Mouse (Mus musculus): ENCODE measurements around the gene Pak3. TPM values are rescaled to one million over a fixed set of nuclear protein-coding genes. Genes with fewer than 3 reads are reported as not detected.

Pak3 gene
- polyA plus RNA-seq, 1 experiment from 2014 or later = 11.7 TPM

GRCm38 (mm10) chrX:143606877-143607449 lies 88.6 kb downstream of the Pak3 start:
- Histone ChIP-seq H3K27ac (ENCODE audit: low read depth) (no peak overlapping the region), H3K9me3 (ENCODE audit: low read depth, low read length) (no peaks in the 10 kb centered on the region), H3K4me1 (ENCODE audit: insufficient read depth) (no peaks in the 10 kb centered on the region), H3K4me3 (ENCODE audit: low read depth, low read length) (no peak overlapping the region), H3K4me2 (no peak overlapping the region), H3K9ac (no peak overlapping the region), H3K36me3 (ENCODE audit: insufficient read depth) (no peaks in the 10 kb centered on the region), H3K27me3 (ENCODE audit: insufficient read depth, low read length) (no peaks in the 10 kb centered on the region)
- no peak for DNase-seq
- ATAC-seq (ENCODE audit: insufficient read depth) = no peak
- whole genome bisulfite sequencing = 57% methylated on average over 5 of the region's 5 CpGs
- TF ChIP-seq CTCF (IDR thresholded peaks at IDR 0.05; ENCODE audit: low read depth) = no peak

GRCm38 (mm10) chrX:143618734-143619133 lies 100.3 kb downstream of the Pak3 start:
- Histone ChIP-seq H3K4me1 (ENCODE audit: insufficient read depth) (no peaks in the 10 kb centered on the region), H3K4me2 (no peak overlapping the region), H3K36me3 (ENCODE audit: insufficient read depth) (no peaks in the 10 kb centered on the region), H3K27me3 (ENCODE audit: insufficient read depth, low read length) (no peaks in the 10 kb centered on the region), H3K9ac (no peak overlapping the region), H3K27ac (ENCODE audit: low read depth) (no peak overlapping the region), H3K9me3 (ENCODE audit: low read depth, low read length) (no peaks in the 10 kb centered on the region), H3K4me3 (ENCODE audit: low read depth, low read length) (no peak overlapping the region)
- peak; percentile 87 for ATAC-seq (ENCODE audit: insufficient read depth)
- DNase-seq = peak; percentile 63
- 23% methylated on average over 4 of the region's 4 CpGs for WGBS
- TF ChIP-seq CTCF (IDR thresholded peaks at IDR 0.05; ENCODE audit: low read depth) = no peak

- TF ChIP-seq CTCF (IDR thresholded peaks at IDR 0.05; ENCODE audit: low read depth) = no peak
- ATAC-seq (ENCODE audit: insufficient read depth) (no peak), DNase-seq (no peak)
- no peaks in the 10 kb centered on the region for H3K36me3 ChIP-seq (ENCODE audit: insufficient read depth)
- no peak overlapping the region for H3K4me2 ChIP-seq
- no peak overlapping the region for H3K4me3 ChIP-seq (ENCODE audit: low read depth, low read length)
- H3K4me1 ChIP-seq (ENCODE audit: insufficient read depth) = no peaks in the 10 kb centered on the region
- no peaks in the 10 kb centered on the region for H3K9me3 ChIP-seq (ENCODE audit: low read depth, low read length)
- no peaks in the 10 kb centered on the region for H3K27me3 ChIP-seq (ENCODE audit: insufficient read depth, low read length)
- WGBS = 75% methylated on average over 5 of the region's 5 CpGs
- H3K27ac ChIP-seq (ENCODE audit: low read depth) = no peak overlapping the region
- no peak overlapping the region for H3K9ac ChIP-seq
Measured at GRCm38 (mm10) chrX:143627767-143628166, 109.4 kb downstream of the Pak3 start.

GRCm38 (mm10) chrX:143643936-143644335 lies 125.5 kb downstream of the Pak3 start:
- TF ChIP-seq CTCF (IDR thresholded peaks at IDR 0.05; ENCODE audit: low read depth) = no peak
- H3K4me2 ChIP-seq = no peak overlapping the region
- H3K9me3 ChIP-seq (ENCODE audit: low read depth, low read length) = no peaks in the 10 kb centered on the region
- no peaks in the 10 kb centered on the region for H3K36me3 ChIP-seq (ENCODE audit: insufficient read depth)
- ATAC-seq (ENCODE audit: insufficient read depth) (no peak), DNase-seq (no peak)
- WGBS = 72% methylated on average over 2 of the region's 2 CpGs
- no peak overlapping the region for H3K9ac ChIP-seq
- no peak overlapping the region for H3K4me3 ChIP-seq (ENCODE audit: low read depth, low read length)
- H3K27me3 ChIP-seq (ENCODE audit: insufficient read depth, low read length) = no peaks in the 10 kb centered on the region
- no peak overlapping the region for H3K27ac ChIP-seq (ENCODE audit: low read depth)
- H3K4me1 ChIP-seq (ENCODE audit: insufficient read depth) = no peaks in the 10 kb centered on the region

- H3K27me3 ChIP-seq (ENCODE audit: insufficient read depth, low read length) = no peaks in the 10 kb centered on the region
- no peaks in the 10 kb centered on the region for H3K9me3 ChIP-seq (ENCODE audit: low read depth, low read length)
- no peak for DNase-seq
- no peaks in the 10 kb centered on the region for H3K36me3 ChIP-seq (ENCODE audit: insufficient read depth)
- H3K4me3 ChIP-seq (ENCODE audit: low read depth, low read length) = no peak overlapping the region
- no peak overlapping the region for H3K4me2 ChIP-seq
- TF ChIP-seq CTCF (IDR thresholded peaks at IDR 0.05; ENCODE audit: low read depth) = no peak
- no peak overlapping the region for H3K27ac ChIP-seq (ENCODE audit: low read depth)
- ATAC-seq (ENCODE audit: insufficient read depth) = no peak
- H3K9ac ChIP-seq = no peak overlapping the region
- H3K4me1 ChIP-seq (ENCODE audit: insufficient read depth) = no peaks in the 10 kb centered on the region
- WGBS = 42% methylated on average over 1 of the region's 1 CpGs
Measured at GRCm38 (mm10) chrX:143644807-143645206, 126.4 kb downstream of the Pak3 start.

DNA sequence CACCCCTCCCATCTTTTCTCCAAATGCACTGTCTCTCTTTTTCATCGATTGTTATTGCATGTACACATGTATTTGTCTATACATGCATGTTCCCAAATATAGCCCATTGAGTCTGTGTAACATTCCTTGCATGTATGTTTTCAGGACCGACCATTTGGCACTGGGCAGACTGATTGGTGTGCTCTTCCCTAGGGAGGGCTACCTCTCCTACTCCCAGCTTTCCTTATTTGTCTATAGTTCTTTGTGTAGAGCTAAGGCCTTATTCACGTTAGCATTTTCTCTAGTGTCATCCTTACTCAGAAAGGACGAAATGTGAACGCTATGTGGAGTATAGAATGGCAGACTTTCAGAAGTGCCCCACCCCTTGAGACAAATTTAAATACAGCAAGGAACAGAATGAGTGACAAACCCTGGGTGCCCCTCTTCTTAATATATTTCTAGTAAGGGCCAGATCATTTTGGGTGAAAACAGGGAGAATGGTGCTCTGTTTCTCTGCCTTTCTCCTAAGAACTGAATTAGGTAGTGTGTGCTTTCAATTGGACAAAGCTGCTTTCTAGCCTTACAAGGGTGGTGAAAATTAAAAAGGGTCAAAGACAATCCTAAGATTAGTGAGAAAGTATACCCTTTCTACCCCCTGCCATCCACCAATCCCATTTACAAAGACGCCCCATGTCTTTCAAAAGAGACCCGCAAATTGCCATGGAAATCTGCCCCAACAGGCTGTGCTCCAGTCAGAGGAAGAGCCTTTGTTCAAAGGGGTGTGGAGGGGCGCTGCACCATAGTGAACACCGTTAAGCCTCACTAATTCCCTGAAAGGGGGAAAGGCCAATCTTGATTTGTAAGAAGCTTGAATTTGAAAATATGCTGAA lies 136.2 kb downstream of the Pak3 start:
- H3K4me2 ChIP-seq = no peak overlapping the region
- no peaks in the 10 kb centered on the region for H3K27me3 ChIP-seq (ENCODE audit: insufficient read depth, low read length)
- 43% methylated on average over 9 of the region's 9 CpGs for WGBS
- no peaks in the 10 kb centered on the region for H3K4me1 ChIP-seq (ENCODE audit: insufficient read depth)
- DNase-seq (no peak), ATAC-seq (ENCODE audit: insufficient read depth) (no peak)
- no peaks in the 10 kb centered on the region for H3K36me3 ChIP-seq (ENCODE audit: insufficient read depth)
- H3K9ac ChIP-seq = no peak overlapping the region
- TF ChIP-seq CTCF (IDR thresholded peaks at IDR 0.05; ENCODE audit: low read depth) = no peak
- H3K9me3 ChIP-seq (ENCODE audit: low read depth, low read length) = no peaks in the 10 kb centered on the region
- no peak overlapping the region for H3K4me3 ChIP-seq (ENCODE audit: low read depth, low read length)
- H3K27ac ChIP-seq (ENCODE audit: low read depth) = no peak overlapping the region

DNA sequence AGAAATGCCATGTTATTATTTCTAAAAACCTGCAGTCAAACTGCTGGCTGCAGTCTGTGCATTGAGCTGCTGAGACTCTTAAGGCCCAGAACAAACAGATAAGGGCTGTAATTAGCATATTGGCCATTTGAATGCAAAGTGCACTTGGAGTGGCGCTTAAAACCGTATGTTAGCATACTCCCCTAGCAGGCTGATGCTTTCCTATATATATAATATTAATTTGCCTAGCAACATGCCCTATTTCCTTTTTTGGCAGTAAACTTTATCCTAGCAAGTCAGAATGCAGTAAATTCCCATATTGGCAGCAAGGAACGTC lies 136.7 kb downstream of the Pak3 start:
- no peaks in the 10 kb centered on the region for H3K27me3 ChIP-seq (ENCODE audit: insufficient read depth, low read length)
- DNase-seq (no peak), ATAC-seq (ENCODE audit: insufficient read depth) (no peak)
- 29% methylated on average over 3 of the region's 3 CpGs for WGBS
- H3K9ac ChIP-seq = no peak overlapping the region
- H3K27ac ChIP-seq (ENCODE audit: low read depth) = no peak overlapping the region
- no peak for TF ChIP-seq CTCF (IDR thresholded peaks at IDR 0.05; ENCODE audit: low read depth)
- H3K9me3 ChIP-seq (ENCODE audit: low read depth, low read length) = no peaks in the 10 kb centered on the region
- no peaks in the 10 kb centered on the region for H3K4me1 ChIP-seq (ENCODE audit: insufficient read depth)
- no peaks in the 10 kb centered on the region for H3K36me3 ChIP-seq (ENCODE audit: insufficient read depth)
- no peak overlapping the region for H3K4me3 ChIP-seq (ENCODE audit: low read depth, low read length)
- H3K4me2 ChIP-seq = no peak overlapping the region
